Mouse (Mus musculus) spleen, postnatal 0 days (tissue): ENCODE measurements around the gene Rai14. TPM values are rescaled to one million over a fixed set of nuclear protein-coding genes. Genes with fewer than 3 reads are reported as not detected.

Source experiments
- polyA plus RNA-seq: library from polyadenylated mRNA; unstranded; fragments of >200 nt; fragmentation: Nextera tagmentation; extraction: Ambion mirVana; gene quantifications from 2 replicates; pipeline ENCODE4 v1.2.1, GENCODE M21; 2015

Gene Rai14
- polyA plus RNA-seq, result 11.1 and 15.3 TPM in 2 replicates

DNA sequence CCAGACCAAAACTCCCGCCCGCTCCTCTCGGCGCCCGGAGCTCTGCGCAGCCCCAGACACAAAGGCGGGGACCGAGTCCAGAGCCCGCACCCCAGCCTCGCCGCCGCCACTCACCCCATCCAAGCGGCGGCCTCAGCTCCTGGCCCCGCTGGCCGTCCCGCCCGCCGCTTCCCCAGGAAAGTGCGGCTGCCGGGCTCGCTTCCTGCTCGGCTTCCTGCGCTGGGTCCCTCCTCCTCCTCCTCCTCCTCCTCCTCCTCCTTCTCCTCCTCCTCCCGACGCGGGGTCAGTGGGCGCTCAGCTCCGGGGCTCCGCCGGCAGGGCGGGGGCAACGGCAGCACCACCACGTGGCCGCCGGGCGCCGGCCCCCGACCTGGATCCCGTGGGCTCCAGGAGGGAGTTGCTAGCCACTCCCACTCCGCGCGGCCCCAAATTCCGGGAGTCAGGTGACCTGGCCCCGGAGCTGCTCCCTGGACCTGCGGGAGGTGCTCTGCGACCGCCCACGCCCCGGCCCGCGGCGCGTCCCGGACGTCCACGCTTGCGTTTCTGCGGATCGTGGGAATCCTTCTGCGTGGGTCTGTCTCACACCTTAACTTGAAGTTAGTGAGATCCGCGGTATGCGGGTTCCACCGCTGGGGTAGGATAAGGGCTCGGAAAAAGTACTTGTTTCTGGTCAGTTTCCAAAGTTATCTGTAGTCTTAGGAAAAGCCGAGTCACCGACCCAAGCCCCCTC is at the start of gene Rai14:
Gene Rai14 (minus strand): TSS at position 216 of the 730 bp plus-strand sequence.

DNA sequence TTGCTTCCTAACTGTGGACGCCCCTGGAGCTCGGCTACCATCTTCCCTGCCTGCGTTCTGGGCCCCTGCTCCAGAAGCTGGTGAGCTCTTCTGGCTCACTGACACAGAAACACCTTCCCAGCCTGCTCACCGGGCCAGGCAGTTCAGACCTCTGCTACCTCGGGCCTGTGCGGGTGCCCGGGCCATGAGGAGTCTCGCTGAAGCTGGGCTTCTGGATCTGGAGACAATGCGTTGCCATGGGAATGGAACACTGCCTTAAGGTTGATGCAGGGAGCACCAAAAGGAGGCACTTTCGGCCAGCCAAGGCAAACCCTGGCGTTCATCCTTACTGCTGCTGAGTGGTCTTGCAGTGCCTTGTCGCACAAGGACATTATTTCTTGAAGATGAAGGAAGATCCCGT is 156.0 kb downstream of the Rai14 start, which contains the start of gene Ttc23l:
Gene Ttc23l (minus strand): TSS at position 204 of the 400 bp plus-strand sequence.

Other genes with a start within 250 kb of the Rai14 start
- gene Dnajc21, start 244.1 kb downstream of the Rai14 start, polyA plus RNA-seq, result 9.4 and 9.5 TPM in 2 replicates
- 96.4 and 98.6 TPM in 2 replicates for gene Brix1, start 228.7 kb downstream of the Rai14 start, polyA plus RNA-seq
- 24.8 and 25.8 TPM in 2 replicates for gene Rad1, start 228.6 kb downstream of the Rai14 start, polyA plus RNA-seq
- not detected in 2 replicates for gene Ttc23l, start 156.0 kb downstream of the Rai14 start, polyA plus RNA-seq
- 2.0 and 3.5 TPM in 2 replicates for gene C1qtnf3, start 237.7 kb upstream of the Rai14 start, polyA plus RNA-seq